9 mouse cellular contexts compared by ENCODE assay signal in the genomic region with DNA sequence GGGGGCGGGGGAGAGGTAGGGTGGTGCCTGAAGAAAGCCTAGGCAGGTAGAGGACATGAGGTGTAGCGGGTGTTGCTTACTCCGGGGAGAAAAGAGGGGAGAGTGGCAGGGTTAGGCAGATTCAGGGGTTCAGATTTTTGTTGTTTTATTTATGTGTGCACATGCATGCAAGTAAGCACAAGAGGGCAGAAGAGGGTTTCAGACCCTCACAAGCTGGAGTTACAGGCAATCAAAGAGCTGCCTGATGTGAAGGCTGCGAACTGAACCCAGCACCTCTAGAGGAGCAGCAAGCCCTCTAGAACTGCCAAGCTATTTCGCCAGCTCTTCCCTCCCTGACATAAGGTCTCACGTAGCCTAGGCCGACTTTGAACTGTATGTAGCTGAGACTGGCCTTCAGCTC. TPM values are rescaled to one million over a fixed set of nuclear protein-coding genes. Genes with fewer than 3 reads are reported as not detected.
DNase-seq lines count a peak whose midpoint lies in the region; ATAC-seq lines count a peak whose summit lies in the region.
"Had no signal": no experiment of that assay in that cellular context is flagged by ENCODE, and none has a peak within 500 bp of the region (broad histone marks: within the 10 kb centered on the region; RNA-seq: fewer than 3 reads in every experiment).

No protein-coding gene starts in this region.

- no peak for ATAC-seq in forebrain, embryonic 14.5 days
- no peak for ATAC-seq in forebrain, embryonic 16.5 days
- ATAC-seq in midbrain, embryonic 14.5 days (ENCODE audit: low FRiP score, low TSS enrichment), result no peak
- ATAC-seq in midbrain, embryonic 15.5 days (replicated peaks), result no peak
- no peak; the same call in 1 of the 2 replicates for ATAC-seq in hindbrain, embryonic 16.5 days
- no peak for ATAC-seq in stomach, embryonic 16.5 days (ENCODE audit: insufficient read depth, low FRiP score)

- H3K36me3 ChIP-seq in forebrain, embryonic 14.5 days (ENCODE audit: control insufficient read depth, insufficient read depth, low read length), result no peaks in the 10 kb centered on the region
- no peaks in the 10 kb centered on the region for H3K36me3 ChIP-seq in forebrain, embryonic 16.5 days (ENCODE audit: control insufficient read depth, insufficient read depth)
- no peaks in the 10 kb centered on the region for H3K36me3 ChIP-seq in midbrain, embryonic 14.5 days (ENCODE audit: control insufficient read depth, insufficient read depth, low read length)
- no peaks in the 10 kb centered on the region for H3K36me3 ChIP-seq in midbrain, embryonic 15.5 days (replicated peaks)
- H3K36me3 ChIP-seq in hindbrain, embryonic 16.5 days (ENCODE audit: control insufficient read depth, insufficient read depth, low read length), result no peaks in the 10 kb centered on the region
- H3K36me3 ChIP-seq in stomach, embryonic 16.5 days (ENCODE audit: control insufficient read depth, insufficient read depth, low read length), result no peaks in the 10 kb centered on the region

- peak; percentile 43 for DNase-seq in forebrain, embryonic 14.5 days (ENCODE audit: low spot score)
- DNase-seq in midbrain, embryonic 14.5 days, result peak; percentile 46
- no peak for DNase-seq in adrenal gland, adult 2 months
- no peak for DNase-seq in ovary, adult 18-20 months (ENCODE audit: low spot score)

- H3K27me3 ChIP-seq in forebrain, embryonic 14.5 days (replicated peaks; ENCODE audit: control insufficient read depth, insufficient read depth, low read length), result peaks cover 12% of the 10 kb centered on the region
- H3K27me3 ChIP-seq in forebrain, embryonic 16.5 days (replicated peaks; ENCODE audit: control insufficient read depth, insufficient read depth, low read length), result peaks cover 10% of the 10 kb centered on the region
- peaks cover 7% of the 10 kb centered on the region; the same call in 1 of the 2 replicates for H3K27me3 ChIP-seq in midbrain, embryonic 14.5 days (ENCODE audit: control insufficient read depth, insufficient read depth, low read length)
- peaks cover 21% of the 10 kb centered on the region for H3K27me3 ChIP-seq in midbrain, embryonic 15.5 days (replicated peaks)
- H3K27me3 ChIP-seq in hindbrain, embryonic 16.5 days (replicated peaks; ENCODE audit: control insufficient read depth, insufficient read depth, low read length), result peaks cover 6% of the 10 kb centered on the region; the same call in 1 of the 2 replicates
- H3K27me3 ChIP-seq in stomach, embryonic 16.5 days (ENCODE audit: control insufficient read depth, insufficient read depth, low read length), result 0 out of 2 replicates have a peak, but pooled peaks cover 4% of the 10 kb centered on the region

- H3K4me3 ChIP-seq in forebrain, embryonic 14.5 days (ENCODE audit: low read depth, low read length), result no peak overlapping the region
- no peak overlapping the region for H3K4me3 ChIP-seq in forebrain, embryonic 16.5 days (replicated peaks; ENCODE audit: low read length)
- H3K4me3 ChIP-seq in midbrain, embryonic 14.5 days (replicated peaks; ENCODE audit: low read depth, low read length), result no peak overlapping the region
- H3K4me3 ChIP-seq in midbrain, embryonic 15.5 days, result no peak overlapping the region
- no peak overlapping the region for H3K4me3 ChIP-seq in hindbrain, embryonic 16.5 days (ENCODE audit: low read length)
- H3K4me3 ChIP-seq in stomach, embryonic 16.5 days (replicated peaks; ENCODE audit: low read length), result peak overlapping the region; percentile 60; the same call in 1 of the 2 replicates

- no peaks in the 10 kb centered on the region; the same call in 1 of the 2 replicates for H3K4me1 ChIP-seq in forebrain, embryonic 14.5 days (ENCODE audit: control insufficient read depth, insufficient read depth, low read length)
- peaks cover 12% of the 10 kb centered on the region for H3K4me1 ChIP-seq in forebrain, embryonic 16.5 days (replicated peaks; ENCODE audit: control insufficient read depth, insufficient read depth, low read length)
- H3K4me1 ChIP-seq in midbrain, embryonic 14.5 days (ENCODE audit: control insufficient read depth, insufficient read depth, low read length), result no peaks in the 10 kb centered on the region
- H3K4me1 ChIP-seq in midbrain, embryonic 15.5 days, result peaks cover 14% of the 10 kb centered on the region
- H3K4me1 ChIP-seq in hindbrain, embryonic 16.5 days (ENCODE audit: control insufficient read depth, insufficient read depth, low read depth, low read length), result peaks cover 13% of the 10 kb centered on the region
- H3K4me1 ChIP-seq in stomach, embryonic 16.5 days (ENCODE audit: control insufficient read depth, insufficient read depth, low read length), result peaks cover 12% of the 10 kb centered on the region

- H3K9me3 ChIP-seq in forebrain, embryonic 14.5 days (replicated peaks; ENCODE audit: control insufficient read depth, low read length), result no peaks in the 10 kb centered on the region
- H3K9me3 ChIP-seq in forebrain, embryonic 16.5 days (ENCODE audit: control insufficient read depth, low read length), result no peaks in the 10 kb centered on the region
- H3K9me3 ChIP-seq in midbrain, embryonic 14.5 days (ENCODE audit: control insufficient read depth, low read length), result no peaks in the 10 kb centered on the region
- no peaks in the 10 kb centered on the region for H3K9me3 ChIP-seq in midbrain, embryonic 15.5 days
- H3K9me3 ChIP-seq in hindbrain, embryonic 16.5 days (ENCODE audit: control insufficient read depth, low read length), result no peaks in the 10 kb centered on the region
- no peaks in the 10 kb centered on the region for H3K9me3 ChIP-seq in stomach, embryonic 16.5 days (replicated peaks; ENCODE audit: control insufficient read depth, low read length)

- no peak overlapping the region for H3K4me2 ChIP-seq in forebrain, embryonic 14.5 days (ENCODE audit: low read length)
- H3K4me2 ChIP-seq in forebrain, embryonic 16.5 days (ENCODE audit: low read length), result no peak overlapping the region
- H3K4me2 ChIP-seq in midbrain, embryonic 14.5 days (ENCODE audit: low read length), result no peak overlapping the region
- no peak overlapping the region for H3K4me2 ChIP-seq in midbrain, embryonic 15.5 days
- peak overlapping the region; percentile 78; the same call in 1 of the 2 replicates for H3K4me2 ChIP-seq in hindbrain, embryonic 16.5 days (ENCODE audit: low read length)
- peak overlapping the region; percentile 67 for H3K4me2 ChIP-seq in stomach, embryonic 16.5 days (ENCODE audit: low read depth, low read length)

- 50% methylated on average over 7 of the region's 7 CpGs for WGBS in forebrain, embryonic 14.5 days
- 39% methylated on average over 7 of the region's 7 CpGs for WGBS in forebrain, embryonic 16.5 days
- 41% methylated on average over 7 of the region's 7 CpGs for WGBS in midbrain, embryonic 14.5 days
- WGBS in midbrain, embryonic 15.5 days, result 34% methylated on average over 7 of the region's 7 CpGs
- 51% methylated on average over 7 of the region's 7 CpGs for WGBS in hindbrain, embryonic 16.5 days
- WGBS in stomach, embryonic 16.5 days, result 47% methylated on average over 7 of the region's 7 CpGs

- no peak overlapping the region for H3K9ac ChIP-seq in forebrain, embryonic 14.5 days (ENCODE audit: low read length)
- H3K9ac ChIP-seq in forebrain, embryonic 16.5 days (replicated peaks; ENCODE audit: low read depth, low read length), result no peak overlapping the region
- H3K9ac ChIP-seq in midbrain, embryonic 14.5 days (replicated peaks; ENCODE audit: low read length), result no peak overlapping the region
- no peak overlapping the region for H3K9ac ChIP-seq in midbrain, embryonic 15.5 days
- H3K9ac ChIP-seq in hindbrain, embryonic 16.5 days (ENCODE audit: low read depth, low read length), result no peak overlapping the region
- H3K9ac ChIP-seq in stomach, embryonic 16.5 days (ENCODE audit: low read length), result no peak overlapping the region

- H3K27ac ChIP-seq in forebrain, embryonic 14.5 days (ENCODE audit: low read depth, low read length), result no peak overlapping the region
- no peak overlapping the region for H3K27ac ChIP-seq in forebrain, embryonic 16.5 days (ENCODE audit: low read length)
- H3K27ac ChIP-seq in midbrain, embryonic 14.5 days (replicated peaks; ENCODE audit: low read depth, low read length), result no peak overlapping the region
- H3K27ac ChIP-seq in midbrain, embryonic 15.5 days, result no peak overlapping the region
- H3K27ac ChIP-seq in hindbrain, embryonic 16.5 days (ENCODE audit: low read depth, low read length), result no peak overlapping the region; the same call in 1 of the 2 replicates
- no peak overlapping the region for H3K27ac ChIP-seq in stomach, embryonic 16.5 days (ENCODE audit: low read length)

RNA-seq across cellular contexts. Expression of a gene that starts 0.8 kb away (rescaled TPM):
- polyA plus RNA-seq in forebrain, embryonic 14.5 days (2014; fragmentation: Nextera tagmentation; extraction: Ambion mirVana), result 2.4 TPM in 2 replicates
- polyA plus RNA-seq in forebrain, embryonic 16.5 days (2015; fragmentation: Nextera tagmentation; extraction: Ambion mirVana), result 1.3 and 2.2 TPM in 2 replicates
- polyA plus RNA-seq in midbrain, embryonic 14.5 days (2014; fragmentation: Nextera tagmentation; extraction: Ambion mirVana), result 2.4 and 2.6 TPM in 2 replicates
- 2.9 and 3.3 TPM in 2 replicates for polyA plus RNA-seq in midbrain, embryonic 15.5 days (2015; fragmentation: Nextera tagmentation; extraction: Ambion mirVana)
- 5.2 and 5.6 TPM in 2 replicates for polyA plus RNA-seq in hindbrain, embryonic 16.5 days (2015; fragmentation: Nextera tagmentation; extraction: Ambion mirVana)
- 22.0 and 22.7 TPM in 2 replicates for polyA plus RNA-seq in stomach, embryonic 16.5 days (2015; fragmentation: Nextera tagmentation; extraction: Ambion mirVana)
- total RNA-seq in adrenal gland, adult 2 months (2021), result 10 to 100 TPM; 34.9 to 42.1 TPM
- 34.8 and 37.9 TPM in 2 replicates for polyA plus RNA-seq in adrenal gland, adult 2 months (2012; rRNA removed)

RNA-seq across cellular contexts. Expression of a gene that starts 29.8 kb away (rescaled TPM):
- polyA plus RNA-seq in forebrain, embryonic 14.5 days (2014; fragmentation: Nextera tagmentation; extraction: Ambion mirVana), result 17.6 and 20.2 TPM in 2 replicates
- 22.6 and 30.3 TPM in 2 replicates for polyA plus RNA-seq in forebrain, embryonic 16.5 days (2015; fragmentation: Nextera tagmentation; extraction: Ambion mirVana)
- polyA plus RNA-seq in midbrain, embryonic 14.5 days (2014; fragmentation: Nextera tagmentation; extraction: Ambion mirVana), result 28.8 and 33.6 TPM in 2 replicates
- polyA plus RNA-seq in midbrain, embryonic 15.5 days (2015; fragmentation: Nextera tagmentation; extraction: Ambion mirVana), result 36.8 and 39.3 TPM in 2 replicates
- polyA plus RNA-seq in hindbrain, embryonic 16.5 days (2015; fragmentation: Nextera tagmentation; extraction: Ambion mirVana), result 29.0 and 38.4 TPM in 2 replicates
- 27.5 and 29.2 TPM in 2 replicates for polyA plus RNA-seq in stomach, embryonic 16.5 days (2015; fragmentation: Nextera tagmentation; extraction: Ambion mirVana)
- total RNA-seq in adrenal gland, adult 2 months (2021), result 10 to 100 TPM; 54.1 to 71.3 TPM
- 87.3 and 114 TPM in 2 replicates for polyA plus RNA-seq in adrenal gland, adult 2 months (2012; rRNA removed)

RNA-seq across cellular contexts. Expression of a gene that starts 30.6 kb away (rescaled TPM):
- polyA plus RNA-seq in forebrain, embryonic 14.5 days (2014; fragmentation: Nextera tagmentation; extraction: Ambion mirVana), result not detected in 2 replicates
- polyA plus RNA-seq in forebrain, embryonic 16.5 days (2015; fragmentation: Nextera tagmentation; extraction: Ambion mirVana), result not detected in 2 replicates
- polyA plus RNA-seq in midbrain, embryonic 14.5 days (2014; fragmentation: Nextera tagmentation; extraction: Ambion mirVana), result not detected in 2 replicates
- polyA plus RNA-seq in midbrain, embryonic 15.5 days (2015; fragmentation: Nextera tagmentation; extraction: Ambion mirVana), result not detected in 2 replicates
- not detected in 2 replicates for polyA plus RNA-seq in hindbrain, embryonic 16.5 days (2015; fragmentation: Nextera tagmentation; extraction: Ambion mirVana)
- not detected in 2 replicates for polyA plus RNA-seq in stomach, embryonic 16.5 days (2015; fragmentation: Nextera tagmentation; extraction: Ambion mirVana)
- total RNA-seq in adrenal gland, adult 2 months (2021), result not detected
- polyA plus RNA-seq in adrenal gland, adult 2 months (2012; rRNA removed), result not detected in 2 replicates
- polyA plus RNA-seq: heart, embryonic 16.5 days had no signal

RNA-seq across cellular contexts. Expression of a gene that starts 41.1 kb away (rescaled TPM):
- 82.8 and 85.5 TPM in 2 replicates for polyA plus RNA-seq in forebrain, embryonic 14.5 days (2014; fragmentation: Nextera tagmentation; extraction: Ambion mirVana)
- polyA plus RNA-seq in forebrain, embryonic 16.5 days (2015; fragmentation: Nextera tagmentation; extraction: Ambion mirVana), result 65.0 and 74.0 TPM in 2 replicates
- polyA plus RNA-seq in midbrain, embryonic 14.5 days (2014; fragmentation: Nextera tagmentation; extraction: Ambion mirVana), result 72.9 and 73.0 TPM in 2 replicates
- 62.5 and 65.1 TPM in 2 replicates for polyA plus RNA-seq in midbrain, embryonic 15.5 days (2015; fragmentation: Nextera tagmentation; extraction: Ambion mirVana)
- polyA plus RNA-seq in hindbrain, embryonic 16.5 days (2015; fragmentation: Nextera tagmentation; extraction: Ambion mirVana), result 62.4 and 68.8 TPM in 2 replicates
- polyA plus RNA-seq in stomach, embryonic 16.5 days (2015; fragmentation: Nextera tagmentation; extraction: Ambion mirVana), result 63.2 and 65.9 TPM in 2 replicates
- total RNA-seq in adrenal gland, adult 2 months (2021), result 10 to 100 TPM; 64.8 to 67.5 TPM
- 15.8 and 17.0 TPM in 2 replicates for polyA plus RNA-seq in adrenal gland, adult 2 months (2012; rRNA removed)

RNA-seq across cellular contexts. Expression of a gene that starts 41.1 kb away (rescaled TPM):
- 626 and 785 TPM in 2 replicates for polyA plus RNA-seq in forebrain, embryonic 14.5 days (2014; fragmentation: Nextera tagmentation; extraction: Ambion mirVana)
- polyA plus RNA-seq in forebrain, embryonic 16.5 days (2015; fragmentation: Nextera tagmentation; extraction: Ambion mirVana), result 493 and 512 TPM in 2 replicates
- polyA plus RNA-seq in midbrain, embryonic 14.5 days (2014; fragmentation: Nextera tagmentation; extraction: Ambion mirVana), result 602 and 698 TPM in 2 replicates
- polyA plus RNA-seq in midbrain, embryonic 15.5 days (2015; fragmentation: Nextera tagmentation; extraction: Ambion mirVana), result 459 and 483 TPM in 2 replicates
- polyA plus RNA-seq in hindbrain, embryonic 16.5 days (2015; fragmentation: Nextera tagmentation; extraction: Ambion mirVana), result 471 and 479 TPM in 2 replicates
- polyA plus RNA-seq in stomach, embryonic 16.5 days (2015; fragmentation: Nextera tagmentation; extraction: Ambion mirVana), result 635 and 729 TPM in 2 replicates
- 1,000 to 10,000 TPM; 1,141 to 1,229 TPM for total RNA-seq in adrenal gland, adult 2 months (2021)
- polyA plus RNA-seq in adrenal gland, adult 2 months (2012; rRNA removed), result 984 and 1,350 TPM in 2 replicates

Comparison
In these comparisons a context has a peak if more than half of its experiments do, and no peak if none do; other contexts are left out.
1. DNase-seq: peak in forebrain, embryonic 14.5 days (single experiment) and midbrain, embryonic 14.5 days (single experiment); none in adrenal gland, adult 2 months (single experiment) and ovary, adult 18-20 months (single experiment).
2. H3K4me2 ChIP-seq: peak in hindbrain, embryonic 16.5 days (single experiment) and stomach, embryonic 16.5 days (single experiment); none in forebrain, embryonic 14.5 days (single experiment), forebrain, embryonic 16.5 days (single experiment), midbrain, embryonic 14.5 days (single experiment) and midbrain, embryonic 15.5 days (single experiment).